Mouse (Mus musculus): Measurements from ENCODE around the gene Nxt2. TPM values are rescaled to one million over a fixed set of nuclear protein-coding genes. Genes with fewer than 3 reads are reported as not detected.

Gene Nxt2
- polyA plus RNA-seq (2015; fragmentation: Nextera tagmentation; extraction: Ambion mirVana), result 8.5 and 9.2 TPM in 2 replicates

GRCm38 (mm10) chrX:142226542-142226941 lies at the start of gene Nxt2:
TSS of gene Nxt2 (plus strand) at chrX:142226770.
- 0 out of 2 replicates have a peak within 1 kb of the TSS, but pooled peaks have one; percentile 38 for H3K9ac ChIP-seq (replicated peaks)

GRCm38 (mm10) chrX:142176981-142177380 lies 49.6 kb upstream of the Nxt2 start:
- no peaks in the 10 kb centered on the region for H3K27me3 ChIP-seq (ENCODE audit: insufficient read depth, low read length)
- no peak for DNase-seq
- no peak overlapping the region for H3K9ac ChIP-seq (replicated peaks)
- no peak overlapping the region for H3K4me2 ChIP-seq (ENCODE audit: low read depth, low read length)
- TF ChIP-seq CTCF (IDR thresholded peaks at IDR 0.05; ENCODE audit: low read depth) (no peak), EP300 (IDR thresholded peaks at IDR 0.05; ENCODE audit: low read depth) (no peak)
- H3K27ac ChIP-seq (ENCODE audit: low read depth), result no peak overlapping the region
- no peaks in the 10 kb centered on the region for H3K9me3 ChIP-seq (ENCODE audit: low read length)
- no peaks in the 10 kb centered on the region for H3K36me3 ChIP-seq (replicated peaks; ENCODE audit: insufficient read depth, low read length)
- H3K4me1 ChIP-seq (ENCODE audit: insufficient read depth), result no peaks in the 10 kb centered on the region
- ATAC-seq, result no peak
- no peak overlapping the region for H3K4me3 ChIP-seq (ENCODE audit: low read depth, low read length)

More at GRCm38 (mm10) chrX:142226542-142226941, at the start of gene Nxt2:
- DNase-seq (no peak), ATAC-seq (no peak)
- 83% methylated on average over 14 of the region's 14 CpGs for WGBS (ENCODE audit: insufficient replicate concordance)
- Histone ChIP-seq H3K36me3 (replicated peaks; ENCODE audit: insufficient read depth, low read length) (no peaks in the 10 kb centered on the region), H3K4me1 (ENCODE audit: insufficient read depth) (no peaks in the 10 kb centered on the region), H3K4me3 (ENCODE audit: low read depth, low read length) (peak within 1 kb of the TSS; percentile 59), H3K9me3 (ENCODE audit: low read length) (no peaks in the 10 kb centered on the region), H3K27me3 (ENCODE audit: insufficient read depth, low read length) (no peaks in the 10 kb centered on the region), H3K4me2 (ENCODE audit: low read depth, low read length) (peak within 1 kb of the TSS; percentile 70), H3K27ac (ENCODE audit: low read depth) (peak within 1 kb of the TSS; percentile 94; the same call in 1 of the 2 replicates)
- TF ChIP-seq CTCF (IDR thresholded peaks at IDR 0.05; ENCODE audit: low read depth) (no peak), EP300 (IDR thresholded peaks at IDR 0.05; ENCODE audit: low read depth) (no peak)

GRCm38 (mm10) chrX:142182026-142182425 lies 44.5 kb upstream of the Nxt2 start:
- DNase-seq (no peak), ATAC-seq (no peak)
- no peak for TF ChIP-seq EP300 (IDR thresholded peaks at IDR 0.05; ENCODE audit: low read depth)
- TF ChIP-seq CTCF (IDR thresholded peaks at IDR 0.05; ENCODE audit: low read depth), result no peak
- no peak overlapping the region for H3K9ac ChIP-seq (replicated peaks)
- H3K27ac ChIP-seq (ENCODE audit: low read depth), result no peak overlapping the region
- no peak overlapping the region for H3K4me3 ChIP-seq (ENCODE audit: low read depth, low read length)
- H3K4me2 ChIP-seq (ENCODE audit: low read depth, low read length), result no peak overlapping the region
- H3K4me1 ChIP-seq (ENCODE audit: insufficient read depth), result no peaks in the 10 kb centered on the region
- H3K27me3 ChIP-seq (ENCODE audit: insufficient read depth, low read length), result no peaks in the 10 kb centered on the region
- H3K9me3 ChIP-seq (ENCODE audit: low read length), result no peaks in the 10 kb centered on the region
- 63% methylated on average over 2 of the region's 2 CpGs for WGBS (ENCODE audit: insufficient replicate concordance)
- H3K36me3 ChIP-seq (replicated peaks; ENCODE audit: insufficient read depth, low read length), result no peaks in the 10 kb centered on the region

GRCm38 (mm10) chrX:142189023-142189703 lies 37.4 kb upstream of the Nxt2 start:
- H3K27me3 ChIP-seq (ENCODE audit: insufficient read depth, low read length), result no peaks in the 10 kb centered on the region
- TF ChIP-seq EP300 (IDR thresholded peaks at IDR 0.05; ENCODE audit: low read depth) (no peak), CTCF (IDR thresholded peaks at IDR 0.05; ENCODE audit: low read depth) (peak; percentile 45; the same call in 1 of the 2 replicates)
- H3K36me3 ChIP-seq (replicated peaks; ENCODE audit: insufficient read depth, low read length), result no peaks in the 10 kb centered on the region
- no peak overlapping the region for H3K4me2 ChIP-seq (ENCODE audit: low read depth, low read length)
- ATAC-seq (no peak), DNase-seq (peak; percentile 17)
- no peak overlapping the region for H3K9ac ChIP-seq (replicated peaks)
- no peaks in the 10 kb centered on the region for H3K9me3 ChIP-seq (ENCODE audit: low read length)
- H3K27ac ChIP-seq (ENCODE audit: low read depth), result no peak overlapping the region
- no peak overlapping the region for H3K4me3 ChIP-seq (ENCODE audit: low read depth, low read length)
- H3K4me1 ChIP-seq (ENCODE audit: insufficient read depth), result no peaks in the 10 kb centered on the region
- WGBS (ENCODE audit: insufficient replicate concordance), result 52% methylated on average over 22 of the region's 22 CpGs

GRCm38 (mm10) chrX:142190355-142190754 lies 36.2 kb upstream of the Nxt2 start:
- H3K27ac ChIP-seq (ENCODE audit: low read depth), result no peak overlapping the region
- no peaks in the 10 kb centered on the region for H3K27me3 ChIP-seq (ENCODE audit: insufficient read depth, low read length)
- WGBS (ENCODE audit: insufficient replicate concordance), result 42% methylated on average over 2 of the region's 2 CpGs
- H3K9ac ChIP-seq (replicated peaks), result no peak overlapping the region
- no peak overlapping the region for H3K4me3 ChIP-seq (ENCODE audit: low read depth, low read length)
- DNase-seq (no peak), ATAC-seq (no peak)
- H3K4me2 ChIP-seq (ENCODE audit: low read depth, low read length), result no peak overlapping the region
- no peaks in the 10 kb centered on the region for H3K36me3 ChIP-seq (replicated peaks; ENCODE audit: insufficient read depth, low read length)
- TF ChIP-seq EP300 (IDR thresholded peaks at IDR 0.05; ENCODE audit: low read depth) (no peak), CTCF (IDR thresholded peaks at IDR 0.05; ENCODE audit: low read depth) (no peak)
- H3K9me3 ChIP-seq (ENCODE audit: low read length), result no peaks in the 10 kb centered on the region
- no peaks in the 10 kb centered on the region for H3K4me1 ChIP-seq (ENCODE audit: insufficient read depth)

- no peak for DNase-seq
- Histone ChIP-seq H3K9me3 (ENCODE audit: low read length) (no peaks in the 10 kb centered on the region), H3K4me2 (ENCODE audit: low read depth, low read length) (no peak overlapping the region), H3K27me3 (ENCODE audit: insufficient read depth, low read length) (no peaks in the 10 kb centered on the region), H3K9ac (replicated peaks) (no peak overlapping the region), H3K4me3 (ENCODE audit: low read depth, low read length) (no peak overlapping the region), H3K4me1 (ENCODE audit: insufficient read depth) (no peaks in the 10 kb centered on the region), H3K27ac (ENCODE audit: low read depth) (no peak overlapping the region), H3K36me3 (replicated peaks; ENCODE audit: insufficient read depth, low read length) (no peaks in the 10 kb centered on the region)
- no peak for TF ChIP-seq EP300 (IDR thresholded peaks at IDR 0.05; ENCODE audit: low read depth)
- no peak for TF ChIP-seq CTCF (IDR thresholded peaks at IDR 0.05; ENCODE audit: low read depth)
- no peak for ATAC-seq
- 67% methylated on average over 6 of the region's 6 CpGs for WGBS (ENCODE audit: insufficient replicate concordance)
These were observed 32.1 kb upstream of the Nxt2 start for GRCm38 (mm10) chrX:142194420-142194819.
